Comparison of ENCODE assay signal across 21 mouse cellular contexts in the genomic region with DNA sequence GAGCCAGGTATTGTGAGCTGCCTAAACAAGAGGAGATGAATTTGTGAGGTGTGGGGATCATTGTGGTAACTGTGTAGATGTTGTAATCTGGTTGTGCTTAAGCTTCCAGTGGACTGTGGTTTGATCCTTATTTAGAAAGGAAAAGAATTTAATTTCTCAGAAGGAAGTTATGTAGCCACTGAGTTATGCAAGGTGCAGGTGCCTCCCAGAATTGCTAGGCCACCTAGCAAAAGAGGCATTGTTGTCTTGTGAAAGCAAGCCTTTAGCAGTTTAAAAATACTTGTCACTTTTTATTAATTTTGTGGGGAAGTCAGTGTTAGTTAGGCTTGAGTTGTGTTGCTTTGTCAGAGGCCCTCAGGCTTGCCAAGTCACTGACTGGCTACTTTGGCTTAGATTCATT. TPM values are rescaled to one million over a fixed set of nuclear protein-coding genes. Genes with fewer than 3 reads are reported as not detected.
DNase-seq lines count a peak whose midpoint lies in the region; ATAC-seq lines count a peak whose summit lies in the region.
"Had no signal": no experiment of that assay in that cellular context is flagged by ENCODE, and none has a peak within 500 bp of the region (broad histone marks: within the 10 kb centered on the region; RNA-seq: fewer than 3 reads in every experiment).

No protein-coding gene starts in this region.

- H3K27ac ChIP-seq in lung, embryonic 15.5 days, result peak overlapping the region; percentile 20; the same call in 1 of the 2 replicates
- H3K27ac ChIP-seq: embryonic facial prominence, embryonic 10.5 days; forebrain, embryonic 15.5 days; heart, embryonic 10.5 days; hindbrain, embryonic 12.5 days; limb, embryonic 15.5 days had no signal

- H3K4me2 ChIP-seq in lung, embryonic 15.5 days, result no peak overlapping the region
- H3K4me2 ChIP-seq: forebrain, embryonic 15.5 days; hindbrain, embryonic 12.5 days; limb, embryonic 15.5 days had no signal

- no peaks in the 10 kb centered on the region for H3K27me3 ChIP-seq in lung, embryonic 15.5 days
- H3K27me3 ChIP-seq: forebrain, embryonic 15.5 days; hindbrain, embryonic 12.5 days; limb, embryonic 15.5 days; megakaryocyte, embryonic 14.5 days had no signal

- H3K9me3 ChIP-seq in lung, embryonic 15.5 days, result no peaks in the 10 kb centered on the region
- H3K9me3 ChIP-seq: embryonic facial prominence, embryonic 10.5 days; forebrain, embryonic 15.5 days; G1E; heart, embryonic 10.5 days; hindbrain, embryonic 12.5 days; limb, embryonic 15.5 days; megakaryocyte, embryonic 14.5 days had no signal

- H3K9ac ChIP-seq in lung, embryonic 15.5 days, result no peak overlapping the region
- H3K9ac ChIP-seq: forebrain, embryonic 15.5 days; hindbrain, embryonic 12.5 days; limb, embryonic 15.5 days had no signal

- no peak overlapping the region for H3K4me3 ChIP-seq in lung, embryonic 15.5 days
- H3K4me3 ChIP-seq: embryonic facial prominence, embryonic 10.5 days; forebrain, embryonic 15.5 days; heart, embryonic 10.5 days; hindbrain, embryonic 12.5 days; limb, embryonic 15.5 days; megakaryocyte, embryonic 14.5 days had no signal

- H3K4me1 ChIP-seq in lung, embryonic 15.5 days, result peaks cover 5% of the 10 kb centered on the region; the same call in 1 of the 2 replicates
- H3K4me1 ChIP-seq: forebrain, embryonic 15.5 days; hindbrain, embryonic 12.5 days had no signal

- no peak for DNase-seq in lung, postnatal 4 days
- peak; percentile 45 for DNase-seq in NIH3T3 (ENCODE audit: low read depth)
- DNase-seq in fibroblast of lung, adult 2 months (ENCODE audit: low read depth), result peak; percentile 60
- DNase-seq in thymus, postnatal 36 days, result no peak
- DNase-seq in cerebellum, postnatal 25 days, result no peak
- DNase-seq: adrenal gland, postnatal 36 days; cerebellum, adult 2 months; heart, postnatal 10 days; kidney, adult 8-10 months; kidney, postnatal 25 days; retina, postnatal 1 day had no signal

- no peaks in the 10 kb centered on the region for H3K36me3 ChIP-seq in lung, embryonic 15.5 days
- H3K36me3 ChIP-seq: hindbrain, embryonic 12.5 days had no signal

- ATAC-seq in lung, embryonic 15.5 days (ENCODE audit: borderline replicate concordance, extremely low read depth, low FRiP score, low TSS enrichment), result no peak
- 0 out of 2 replicates have a peak, but pooled peaks have one; percentile 26 for ATAC-seq in monocyte, adult 5-6 weeks (replicated peaks; ENCODE audit: insufficient number of reproducible peaks, low FRiP score, low TSS enrichment, poor library complexity, severe bottlenecking)
- ATAC-seq: forebrain, embryonic 15.5 days; midbrain, embryonic 16.5 days had no signal

RNA-seq across cellular contexts. Expression of a gene that starts 7.8 kb away (rescaled TPM):
- polyA plus RNA-seq in lung, embryonic 15.5 days (2015; fragmentation: Nextera tagmentation; extraction: Ambion mirVana), result 70.0 and 70.3 TPM in 2 replicates
- total RNA-seq in monocyte, adult 5-6 weeks (2017), result 75.0 to 85.6 TPM (median 83.2 TPM) in 3 replicates

RNA-seq across cellular contexts. Expression of a gene that starts 40.2 kb away (rescaled TPM):
- polyA plus RNA-seq in lung, embryonic 15.5 days (2015; fragmentation: Nextera tagmentation; extraction: Ambion mirVana), result 13.9 and 14.2 TPM in 2 replicates
- total RNA-seq in monocyte, adult 5-6 weeks (2017), result 18.4 to 25.4 TPM (median 25.1 TPM) in 3 replicates

Comparison
In these comparisons a context has a peak if more than half of its experiments do, and no peak if none do; other contexts are left out.
1. DNase-seq: peak in NIH3T3 (single experiment) and fibroblast of lung, adult 2 months (single experiment); none in lung, postnatal 4 days (0 of 2), thymus, postnatal 36 days (0 of 2) and cerebellum, postnatal 25 days (0 of 2).